Mouse (Mus musculus): ENCODE data around the gene Nfkbia.

Gene Nfkbia

DNA sequence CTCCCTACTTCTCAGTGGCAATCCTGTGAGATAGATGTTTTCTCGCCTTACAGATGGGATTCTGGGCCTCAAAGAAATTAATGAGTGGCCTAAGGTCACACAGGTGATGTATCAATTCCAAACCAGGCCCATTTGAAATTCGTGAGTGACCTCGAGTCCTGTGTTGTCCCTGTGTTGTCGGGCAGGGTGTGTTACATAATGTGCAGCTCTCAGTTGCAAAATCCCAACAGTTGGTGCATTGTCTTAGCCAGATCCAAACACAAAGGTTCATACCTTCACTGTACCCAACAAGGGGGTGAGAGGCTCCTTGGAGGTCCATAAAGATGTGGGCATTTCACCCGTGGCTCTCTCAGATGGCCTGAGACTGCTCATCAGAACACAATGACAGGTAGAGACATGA lies 52.0 kb downstream of the Nfkbia start:
- no peak for DNase-seq

Measured in kidney, postnatal 10 days (tissue).